7 mouse cellular contexts compared by ENCODE assay signal in the genomic region with DNA sequence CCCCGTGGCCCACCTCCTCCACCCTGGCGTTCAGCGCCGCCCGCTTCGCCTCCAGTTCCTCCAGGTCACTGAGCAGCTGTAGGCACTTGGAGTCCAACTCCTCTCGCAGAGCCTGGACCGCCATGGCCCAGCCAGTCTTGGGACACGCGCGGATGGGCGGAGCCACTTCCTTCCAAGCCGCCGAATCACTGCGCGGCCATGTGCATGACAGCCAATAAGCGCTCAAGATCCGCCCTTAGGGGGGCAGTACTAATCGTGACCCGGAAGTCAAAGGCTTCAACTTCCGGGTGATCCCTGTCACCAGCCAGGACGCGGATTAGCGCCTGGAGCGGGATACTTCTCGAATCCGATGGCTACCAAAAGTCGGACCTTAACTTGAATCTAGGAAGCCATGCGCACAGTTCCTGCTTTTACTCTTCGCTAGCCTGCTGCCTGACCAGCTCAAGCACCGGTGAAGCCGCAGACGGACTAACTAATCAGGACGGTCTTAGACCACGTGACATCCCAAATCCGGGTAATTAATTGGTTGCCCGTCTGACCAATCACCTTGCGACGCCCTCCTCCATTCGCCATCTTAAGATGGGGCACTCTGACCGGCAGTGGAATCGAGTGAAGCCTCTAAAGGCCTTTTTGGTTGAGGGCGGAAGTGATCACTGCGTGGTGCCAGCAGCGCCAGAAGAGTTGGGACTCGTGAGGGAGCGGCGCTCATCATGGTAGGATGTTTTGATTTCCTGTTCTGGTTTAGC. TPM values are rescaled to one million over a fixed set of nuclear protein-coding genes. Genes with fewer than 3 reads are reported as not detected.
DNase-seq lines count a peak whose midpoint lies in the region; ATAC-seq and TF ChIP-seq lines count a peak whose summit lies in the region.

A gene (minus strand): TSS at position 458 of the 746 bp plus-strand sequence.
A gene (plus strand): TSS at position 637 of the 746 bp plus-strand sequence.

- under 1% methylated on average over 48 of the region's 48 CpGs for WGBS in embryonic facial prominence, embryonic 10.5 days
- under 1% methylated on average over 48 of the region's 48 CpGs for WGBS in intestine, postnatal 0 days
- WGBS in midbrain, embryonic 12.5 days = under 1% methylated on average over 48 of the region's 48 CpGs
- under 1% methylated on average over 48 of the region's 48 CpGs for WGBS in small intestine, adult 2 months

- TF ChIP-seq CTCF in intestine, postnatal 0 days (IDR thresholded peaks at IDR 0.05; ENCODE audit: low read depth) = no peak
- TF ChIP-seq CTCF in small intestine, adult 2 months (IDR thresholded peaks at IDR 0.05; ENCODE audit: extremely low read depth, insufficient read length, insufficient replicate concordance, low read depth, low read length) = no peak

- ATAC-seq in intestine, postnatal 0 days = peak; percentile 95
- ATAC-seq in midbrain, embryonic 12.5 days (ENCODE audit: low FRiP score, low read depth) = peak; percentile 96

- peak; percentile 94 for DNase-seq in adrenal gland, postnatal 10 days
- DNase-seq in embryonic facial prominence, embryonic 10.5 days (ENCODE audit: low spot score) = peak; percentile 96
- DNase-seq in gonadal fat pad, adult 2 months (ENCODE audit: low read depth) = peak; percentile 97
- DNase-seq in left cerebral cortex, postnatal 4 days = peak; percentile 97

- H3K27me3 ChIP-seq in embryonic facial prominence, embryonic 10.5 days (replicated peaks; ENCODE audit: low read depth, poor library complexity, severe bottlenecking) = no peaks in the 10 kb centered on the region
- H3K27me3 ChIP-seq in intestine, postnatal 0 days (replicated peaks; ENCODE audit: control insufficient read depth, insufficient read depth, low read length) = no peaks in the 10 kb centered on the region
- no peaks in the 10 kb centered on the region for H3K27me3 ChIP-seq in midbrain, embryonic 12.5 days
- H3K27me3 ChIP-seq in small intestine, adult 2 months (ENCODE audit: control insufficient read depth, insufficient read depth, low read length) = no peaks in the 10 kb centered on the region

- H3K27ac ChIP-seq in embryonic facial prominence, embryonic 10.5 days (replicated peaks) = peak within 1 kb of the TSS; percentile 85
- H3K27ac ChIP-seq in intestine, postnatal 0 days (ENCODE audit: low read depth, low read length) = peak within 1 kb of the TSS; percentile 63; the same call in 1 of the 2 replicates
- H3K27ac ChIP-seq in midbrain, embryonic 12.5 days (replicated peaks) = peak within 1 kb of the TSS; percentile 64
- peak within 1 kb of the TSS; percentile 67 for H3K27ac ChIP-seq in small intestine, adult 2 months (ENCODE audit: insufficient read depth, low read depth, low read length)

- H3K36me3 ChIP-seq in embryonic facial prominence, embryonic 10.5 days (replicated peaks) = peaks cover 44% of the 10 kb centered on the region
- peaks cover 24% of the 10 kb centered on the region for H3K36me3 ChIP-seq in intestine, postnatal 0 days (ENCODE audit: control insufficient read depth, insufficient read depth)
- H3K36me3 ChIP-seq in midbrain, embryonic 12.5 days = peaks cover 34% of the 10 kb centered on the region
- H3K36me3 ChIP-seq in small intestine, adult 2 months (ENCODE audit: control insufficient read depth, insufficient read depth, low read length) = peaks cover 17% of the 10 kb centered on the region

- no peaks in the 10 kb centered on the region for H3K9me3 ChIP-seq in embryonic facial prominence, embryonic 10.5 days
- no peaks in the 10 kb centered on the region for H3K9me3 ChIP-seq in intestine, postnatal 0 days (ENCODE audit: control insufficient read depth)
- no peaks in the 10 kb centered on the region for H3K9me3 ChIP-seq in midbrain, embryonic 12.5 days

- H3K9ac ChIP-seq in intestine, postnatal 0 days (ENCODE audit: low read depth, low read length) = peak within 1 kb of the TSS; percentile 46
- H3K9ac ChIP-seq in midbrain, embryonic 12.5 days (replicated peaks) = peak within 1 kb of the TSS; percentile 66

- H3K4me3 ChIP-seq in embryonic facial prominence, embryonic 10.5 days = peak within 1 kb of the TSS; percentile 84
- peak within 1 kb of the TSS; percentile 68 for H3K4me3 ChIP-seq in intestine, postnatal 0 days (ENCODE audit: low read depth, low read length)
- peak within 1 kb of the TSS; percentile 80 for H3K4me3 ChIP-seq in midbrain, embryonic 12.5 days
- H3K4me3 ChIP-seq in small intestine, adult 2 months (ENCODE audit: low read depth, low read length) = peak within 1 kb of the TSS; percentile 75

- TF ChIP-seq POLR2A in small intestine, adult 2 months (IDR thresholded peaks at IDR 0.05; ENCODE audit: low read depth, low read length) = peak; percentile 47

- peaks cover 17% of the 10 kb centered on the region for H3K4me1 ChIP-seq in embryonic facial prominence, embryonic 10.5 days
- H3K4me1 ChIP-seq in intestine, postnatal 0 days (replicated peaks; ENCODE audit: control insufficient read depth, insufficient read depth, low read length) = no peaks in the 10 kb centered on the region; the same call in 1 of the 2 replicates
- peaks cover 15% of the 10 kb centered on the region for H3K4me1 ChIP-seq in midbrain, embryonic 12.5 days
- peaks cover 4% of the 10 kb centered on the region; the same call in 1 of the 2 replicates for H3K4me1 ChIP-seq in small intestine, adult 2 months (ENCODE audit: control insufficient read depth, insufficient read depth, insufficient read length, low read length)

- peak within 1 kb of the TSS; percentile 80 for H3K4me2 ChIP-seq in intestine, postnatal 0 days (replicated peaks; ENCODE audit: low read depth)
- H3K4me2 ChIP-seq in midbrain, embryonic 12.5 days (replicated peaks) = peak within 1 kb of the TSS; percentile 71

- intact Hi-C loops in left cerebral cortex, postnatal 4 days (cut with DNase I) = no loop called here

RNA-seq across cellular contexts. Expression of the first gene that starts in this region (rescaled TPM):
- 10 to 100 TPM; 20.7 to 22.0 TPM for total RNA-seq in adrenal gland, postnatal 10 days (2021)
- polyA plus RNA-seq in embryonic facial prominence, embryonic 10.5 days (2016; fragmentation: Nextera tagmentation; extraction: Ambion mirVana) = 55.1 and 57.6 TPM in 2 replicates
- polyA plus RNA-seq in gonadal fat pad, adult 2 months (2012; rRNA removed) = 24.6 and 29.5 TPM in 2 replicates
- 34.8 and 35.3 TPM in 2 replicates for polyA plus RNA-seq in intestine, postnatal 0 days (2015; fragmentation: Nextera tagmentation; extraction: Ambion mirVana)
- 10 to 100 TPM; 22.5 to 29.0 TPM for total RNA-seq in left cerebral cortex, postnatal 4 days (2021)
- 70.4 and 73.6 TPM in 2 replicates for polyA plus RNA-seq in midbrain, embryonic 12.5 days (2016; fragmentation: Nextera tagmentation; extraction: Ambion mirVana)
- polyA plus RNA-seq in small intestine, adult 2 months (2012; rRNA removed) = 12.5 and 12.6 TPM in 2 replicates

RNA-seq across cellular contexts. Expression of the second gene that starts in this region (rescaled TPM):
- 10 to 100 TPM; 50.7 to 60.9 TPM for total RNA-seq in adrenal gland, postnatal 10 days (2021)
- 123 and 124 TPM in 2 replicates for polyA plus RNA-seq in embryonic facial prominence, embryonic 10.5 days (2016; fragmentation: Nextera tagmentation; extraction: Ambion mirVana)
- 38.3 and 43.0 TPM in 2 replicates for polyA plus RNA-seq in gonadal fat pad, adult 2 months (2012; rRNA removed)
- polyA plus RNA-seq in intestine, postnatal 0 days (2015; fragmentation: Nextera tagmentation; extraction: Ambion mirVana) = 47.5 and 50.5 TPM in 2 replicates
- total RNA-seq in left cerebral cortex, postnatal 4 days (2021) = 10 to 100 TPM; 30.5 to 36.7 TPM
- 81.3 and 83.5 TPM in 2 replicates for polyA plus RNA-seq in midbrain, embryonic 12.5 days (2016; fragmentation: Nextera tagmentation; extraction: Ambion mirVana)
- 19.3 and 45.4 TPM in 2 replicates for polyA plus RNA-seq in small intestine, adult 2 months (2012; rRNA removed)

Comparison
In these comparisons a context has a peak if more than half of its experiments do, and no peak if none do; other contexts are left out.
1. Peak in every context shown above with its lines: DNase-seq, ATAC-seq, H3K4me3 ChIP-seq and H3K27ac ChIP-seq.